Mouse (Mus musculus) erythroblast, embryonic 14.5 days (primary cell): ENCODE measurements around the gene Oxct2b. TPM values are rescaled to one million over a fixed set of nuclear protein-coding genes. Genes with fewer than 3 reads are reported as not detected.
"Not testable (repeated sequence)": the region's sequence is repeated elsewhere in the genome, so short reads cannot be mapped to it uniquely, and the experiment has no call there.

Experiments
- H3K27me3 ChIP-seq: 2 replicates; pipeline ENCODE4 v1.6.1; 2012; ENCODE audit warnings: inconsistent platforms; ENCODE audit not compliant: control insufficient read depth
- H3K36me3 ChIP-seq: 2 replicates; pipeline ENCODE4 v1.6.1; 2012; ENCODE audit warnings: mild to moderate bottlenecking, inconsistent platforms; ENCODE audit not compliant: control insufficient read depth
- H3K4me1 ChIP-seq: 2 replicates; pipeline ENCODE4 v1.6.1; 2012; ENCODE audit warnings: inconsistent platforms; ENCODE audit not compliant: control insufficient read depth
- H3K4me3 ChIP-seq: replicated peaks from 2 replicates; pipeline ENCODE3; 2012; ENCODE audit warnings: moderate library complexity, mild to moderate bottlenecking, inconsistent platforms
- H3K9me3 ChIP-seq: 2 replicates; pipeline ENCODE4 v1.6.1; 2012; ENCODE audit warnings: low read length, inconsistent platforms, mixed read lengths; ENCODE audit not compliant: control insufficient read depth
- GATA1 ChIP-seq: IDR thresholded peaks from 2 replicates; pipeline ENCODE4 v1.6.1; 2012; ENCODE audit warnings: low read length, inconsistent platforms, mixed read lengths
- TAL1 ChIP-seq: IDR thresholded peaks from 3 replicates; pipeline ENCODE4 v1.6.1; 2012; ENCODE audit warnings: low read length, inconsistent platforms, mixed read lengths
- polyA plus RNA-seq: library from polyadenylated mRNA; stranded (reverse); fragments of >175 nt; gene quantifications from 2 replicates; pipeline ENCODE4 v1.2.3, GENCODE M21; 2012

The Oxct2b gene
- polyA plus RNA-seq, 1 experiment: not detected

DNA sequence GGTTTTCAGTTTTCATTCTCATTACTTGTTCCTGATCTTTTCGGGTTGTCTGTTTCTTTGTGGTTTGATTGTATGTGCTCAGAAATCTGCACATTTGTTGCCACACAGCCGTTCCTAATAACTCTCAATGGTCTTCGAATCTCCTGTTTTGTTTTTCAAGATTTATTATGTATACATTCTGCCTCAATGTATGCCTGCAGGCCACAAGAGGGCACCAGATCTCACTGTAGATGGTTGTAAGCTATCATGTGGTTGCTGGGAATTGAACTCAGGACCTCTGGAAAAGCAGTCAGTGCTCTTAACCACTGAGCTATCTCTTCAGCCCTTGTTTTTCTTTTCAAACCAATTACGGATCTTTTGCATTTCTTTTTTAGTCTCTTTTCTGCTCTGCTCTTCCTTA is 29.7 kb upstream of the Oxct2b start:
- H3K4me3 ChIP-seq: no peak overlapping the region
- peaks cover 3% of the 10 kb centered on the region; the same call in 1 of the 2 replicates for H3K27me3 ChIP-seq
- H3K36me3 ChIP-seq: no peaks in the 10 kb centered on the region
- no peaks in the 10 kb centered on the region for H3K4me1 ChIP-seq
- H3K9me3 ChIP-seq: no peaks in the 10 kb centered on the region
- TF ChIP-seq GATA1 (no peak), TAL1 (no peak)

DNA sequence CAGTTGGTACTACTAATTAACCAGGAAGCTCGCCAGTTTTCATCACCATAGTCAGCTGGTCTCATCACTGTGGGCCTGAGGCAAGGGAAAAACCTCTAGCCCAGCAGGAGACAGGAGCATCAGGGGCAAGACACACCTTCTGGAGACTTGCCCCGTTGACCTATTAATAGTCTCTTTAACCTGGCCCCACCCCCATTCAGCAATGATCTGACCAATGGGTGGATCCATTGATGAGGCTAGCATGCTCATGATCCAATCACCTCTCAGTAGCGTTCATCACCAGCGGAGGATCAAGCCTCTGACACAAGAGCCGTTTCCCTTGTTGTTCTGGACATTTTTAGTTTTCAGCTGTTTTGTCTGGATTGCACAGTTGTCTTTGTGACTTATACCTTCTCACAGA is 23.4 kb upstream of the Oxct2b start:
- TF ChIP-seq GATA1 (no peak), TAL1 (no peak)
- Histone ChIP-seq H3K36me3 (no peaks in the 10 kb centered on the region), H3K27me3 (peaks cover 4% of the 10 kb centered on the region), H3K4me1 (no peaks in the 10 kb centered on the region; the same call in 1 of the 2 replicates), H3K4me3 (no peak overlapping the region), H3K9me3 (no peaks in the 10 kb centered on the region)

DNA sequence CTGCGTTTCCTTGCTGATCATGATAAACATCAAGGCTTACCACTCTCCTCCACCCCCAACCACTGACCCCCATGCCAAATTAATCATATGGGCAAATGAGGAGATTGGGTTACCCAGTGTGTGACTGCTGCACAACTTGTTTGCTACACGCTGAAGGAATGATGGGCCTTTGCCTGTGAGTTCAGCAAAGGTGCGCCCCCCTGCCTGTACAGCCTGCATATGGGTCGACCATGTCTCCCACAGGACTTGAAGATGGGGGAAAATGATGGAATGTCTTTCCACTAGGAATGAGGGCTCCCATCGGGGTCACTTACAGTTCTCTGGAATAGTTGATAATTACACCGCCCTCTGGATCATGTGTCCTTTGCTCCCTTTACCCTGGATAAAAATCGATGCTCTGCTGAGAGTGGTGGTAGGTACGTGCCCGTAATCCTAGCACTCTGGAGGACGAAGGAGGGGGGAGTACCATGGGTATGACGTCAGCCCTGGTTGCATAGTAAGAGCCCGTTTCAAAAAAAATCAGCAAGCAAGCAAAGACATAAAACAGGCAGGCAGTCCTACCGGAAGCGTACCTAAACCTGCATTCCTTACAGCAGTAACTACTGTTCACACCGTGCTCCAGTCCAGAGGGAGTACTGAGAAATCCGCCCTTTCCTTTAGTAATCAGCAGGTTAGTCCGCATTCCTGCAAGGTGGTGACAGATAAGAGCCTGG is 22.8 kb upstream of the Oxct2b start:
- Histone ChIP-seq H3K36me3 (no peaks in the 10 kb centered on the region), H3K4me3 (no peak overlapping the region), H3K9me3 (no peaks in the 10 kb centered on the region), H3K27me3 (peaks cover 4% of the 10 kb centered on the region), H3K4me1 (no peaks in the 10 kb centered on the region; the same call in 1 of the 2 replicates)
- TF ChIP-seq TAL1 (no peak), GATA1 (no peak)

DNA sequence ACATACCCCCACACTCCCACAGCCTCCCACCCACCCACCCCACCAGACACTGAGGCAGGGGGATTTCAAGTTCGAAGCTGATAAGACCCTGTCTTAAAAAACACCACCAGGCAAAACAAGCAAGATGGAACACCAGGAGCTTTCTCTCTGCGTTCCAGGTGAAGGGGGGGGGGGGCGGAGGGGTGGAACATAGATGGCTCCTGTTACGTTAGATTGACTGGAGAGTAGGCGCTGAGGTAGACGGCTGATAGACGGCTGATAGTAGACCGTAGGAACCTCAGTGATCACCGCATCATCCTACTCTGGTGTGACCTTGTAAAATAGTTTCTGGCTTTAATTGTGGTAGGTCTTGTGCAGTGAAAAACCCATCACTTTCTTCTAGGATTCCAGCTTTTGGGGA is 22.2 kb upstream of the Oxct2b start:
- TF ChIP-seq GATA1: no peak
- no peak for TF ChIP-seq TAL1
- Histone ChIP-seq H3K27me3 (peaks cover 4% of the 10 kb centered on the region), H3K9me3 (no peaks in the 10 kb centered on the region), H3K36me3 (no peaks in the 10 kb centered on the region), H3K4me3 (no peak overlapping the region), H3K4me1 (no peaks in the 10 kb centered on the region; the same call in 1 of the 2 replicates)

DNA sequence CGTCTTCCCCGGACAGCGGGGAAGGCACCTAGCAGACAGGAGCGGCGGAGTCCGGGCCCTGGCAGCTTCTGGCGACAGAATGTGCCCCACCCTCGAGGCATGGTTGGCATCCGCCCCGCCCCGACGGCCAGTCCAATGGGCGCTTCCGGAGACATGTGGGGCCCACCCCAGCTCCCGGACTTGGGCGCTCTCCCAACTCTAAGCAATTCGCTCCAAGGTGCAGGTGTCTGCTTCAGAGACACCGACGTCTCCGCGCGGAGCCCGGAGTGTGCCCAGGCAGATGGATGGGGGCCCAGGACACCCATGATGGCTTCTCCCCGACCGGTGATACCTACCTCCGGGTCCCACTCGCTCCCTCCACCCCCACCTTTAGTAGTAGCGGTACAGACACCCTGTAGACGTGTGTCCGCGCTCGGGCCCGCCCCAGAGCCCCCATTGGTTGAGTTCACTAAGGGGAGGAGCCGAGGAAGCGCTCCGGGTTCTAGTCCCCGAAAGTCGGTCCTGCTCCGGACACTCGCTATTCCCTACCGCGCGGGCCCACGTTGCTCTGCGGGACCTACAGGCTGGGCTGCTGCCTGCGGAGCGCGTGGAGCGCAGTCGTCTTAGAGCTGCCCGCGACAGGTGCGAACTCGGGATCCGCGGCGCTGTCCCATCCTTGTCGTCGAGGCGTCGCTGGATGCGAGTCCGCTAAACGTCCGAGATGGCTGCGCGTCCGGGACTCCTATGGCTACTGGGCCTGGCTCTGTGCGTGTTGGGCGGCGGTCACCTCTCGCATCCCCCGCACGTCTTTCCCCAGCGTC is 11.2 kb upstream of the Oxct2b start, which contains the start of gene Bmp8b:
Gene Bmp8b, plus strand, starts transcription at position 515 of the 800 bp plus-strand sequence.
- no peaks in the 10 kb centered on the region; the same call in 1 of the 2 replicates for H3K9me3 ChIP-seq
- H3K36me3 ChIP-seq: no peaks in the 10 kb centered on the region
- H3K4me3 ChIP-seq: no peak within 1 kb of the TSS
- peaks cover 6% of the 10 kb centered on the region for H3K4me1 ChIP-seq
- peaks cover 44% of the 10 kb centered on the region for H3K27me3 ChIP-seq
- TF ChIP-seq GATA1: no peak
- TF ChIP-seq TAL1: no peak

DNA sequence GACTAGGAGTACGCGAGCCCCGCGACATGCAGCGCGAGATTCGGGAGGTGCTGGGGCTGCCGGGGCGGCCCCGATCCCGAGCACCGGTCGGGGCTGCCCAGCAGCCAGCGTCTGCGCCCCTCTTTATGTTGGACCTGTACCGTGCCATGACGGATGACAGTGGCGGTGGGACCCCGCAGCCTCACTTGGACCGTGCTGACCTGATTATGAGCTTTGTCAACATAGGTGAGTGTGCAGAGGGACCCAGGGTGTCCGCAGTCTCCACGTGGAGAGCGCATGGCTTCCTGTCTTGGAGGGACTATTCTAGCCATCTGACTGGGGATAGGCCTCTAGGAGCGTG is 10.6 kb upstream of the Oxct2b start:
- TF ChIP-seq GATA1 (no peak), TAL1 (no peak)
- Histone ChIP-seq H3K4me1 (peaks cover 6% of the 10 kb centered on the region), H3K4me3 (no peak overlapping the region), H3K9me3 (no peaks in the 10 kb centered on the region; the same call in 1 of the 2 replicates), H3K27me3 (peaks cover 44% of the 10 kb centered on the region), H3K36me3 (no peaks in the 10 kb centered on the region)

DNA sequence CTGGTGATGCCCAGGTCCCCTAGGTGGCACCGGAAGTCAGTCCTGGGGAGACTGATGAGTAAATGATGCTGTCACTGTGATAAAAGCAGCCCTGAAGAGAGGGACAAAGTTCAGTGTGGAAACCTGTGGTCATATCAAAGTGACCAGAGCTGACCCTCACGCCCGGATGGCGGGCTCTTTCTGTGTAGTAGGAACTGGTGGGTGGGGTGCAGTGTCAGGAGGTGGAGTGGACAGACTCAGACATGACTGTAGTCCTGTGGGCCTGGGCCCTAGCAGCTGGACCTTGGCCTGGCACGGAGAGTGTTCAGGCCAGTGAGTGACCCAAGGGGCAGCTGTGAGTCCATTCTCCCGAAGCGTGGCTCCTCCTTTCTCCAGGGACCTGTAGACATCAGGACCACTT is 10.1 kb upstream of the Oxct2b start:
- H3K27me3 ChIP-seq: peaks cover 44% of the 10 kb centered on the region
- not testable (repeated sequence) for H3K4me1 ChIP-seq

DNA sequence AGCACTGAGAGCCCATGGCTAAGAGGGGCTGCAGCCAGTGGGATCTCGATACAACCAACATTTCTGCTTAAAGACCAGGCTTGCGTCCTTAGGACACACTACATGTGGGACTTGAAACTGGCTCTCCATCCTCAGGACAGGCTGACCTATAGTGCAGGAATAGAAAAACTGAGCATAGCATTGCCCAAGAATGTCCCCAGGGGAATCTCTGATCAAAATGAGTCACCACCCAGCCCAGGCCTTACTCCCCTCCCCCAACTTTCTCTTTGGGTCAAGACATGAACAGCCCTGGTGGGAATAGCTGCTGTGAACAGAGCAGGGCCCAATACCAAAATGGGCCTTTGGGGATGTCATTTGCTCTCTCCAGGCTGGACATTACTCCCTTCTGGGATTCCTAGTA is 9.2 kb upstream of the Oxct2b start:
- peaks cover 6% of the 10 kb centered on the region for H3K4me1 ChIP-seq
- no peak overlapping the region for H3K4me3 ChIP-seq
- TF ChIP-seq TAL1: no peak
- no peak for TF ChIP-seq GATA1
- H3K27me3 ChIP-seq: peaks cover 43% of the 10 kb centered on the region
- no peaks in the 10 kb centered on the region for H3K36me3 ChIP-seq
- no peaks in the 10 kb centered on the region; the same call in 1 of the 2 replicates for H3K9me3 ChIP-seq

More for the DNA sequence above, 10.1 kb upstream of the Oxct2b start:
- not testable (repeated sequence) for H3K9me3 ChIP-seq, H3K36me3 ChIP-seq, H3K4me3 ChIP-seq

DNA sequence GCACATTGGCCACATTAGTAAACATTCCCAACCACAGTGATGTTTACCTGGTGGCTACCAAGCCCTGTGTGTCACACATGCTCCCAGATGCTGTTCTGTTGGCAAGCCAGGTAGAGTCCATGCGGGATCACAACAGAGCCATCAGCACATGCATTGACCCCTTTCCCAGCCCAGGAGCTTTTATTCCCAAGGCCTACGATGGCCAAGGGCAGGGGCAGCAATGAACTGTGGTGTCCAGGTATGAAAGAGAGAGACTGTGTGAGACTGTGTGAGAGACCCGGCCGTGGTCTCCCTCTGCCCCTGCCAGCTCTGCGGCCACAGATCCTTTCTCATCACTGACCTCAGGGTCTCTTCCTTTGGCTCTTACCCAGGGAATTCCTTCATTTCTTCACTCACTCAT is 8.0 kb upstream of the Oxct2b start:
- H3K4me1 ChIP-seq: peaks cover 6% of the 10 kb centered on the region
- H3K27me3 ChIP-seq: peaks cover 36% of the 10 kb centered on the region
- H3K36me3 ChIP-seq: no peaks in the 10 kb centered on the region
- TF ChIP-seq TAL1: no peak
- TF ChIP-seq GATA1: no peak
- H3K9me3 ChIP-seq: no peaks in the 10 kb centered on the region; the same call in 1 of the 2 replicates
- no peak overlapping the region for H3K4me3 ChIP-seq
